Mouse (Mus musculus) cortical plate, adult 2 months (tissue): ENCODE data around the gene Zfyve26.

ENCODE experiments used
- CTCF ChIP-seq: fragments of 200-500 bp; IDR thresholded peaks from 2 replicates; pipeline ENCODE4 v1.5.1; 2011; ENCODE audit warnings: mild to moderate bottlenecking, control low read depth, low read length; ENCODE audit not compliant: insufficient read depth; ENCODE audit errors: extremely low read depth
- POLR2A ChIP-seq: fragments of 200-500 bp; IDR thresholded peaks from 2 replicates; pipeline ENCODE4 v1.6.1; 2011; ENCODE audit warnings: mild to moderate bottlenecking, low read length, control low read depth; ENCODE audit not compliant: insufficient read depth; ENCODE audit errors: extremely low read depth

- no peak for TF ChIP-seq CTCF
- no peak for TF ChIP-seq POLR2A
Observed at GRCm38 (mm10) chr12:79305131-79305530, 9.0 kb upstream of the Zfyve26 start.
